Mouse (Mus musculus) testis, adult 2 months (tissue): ENCODE data around the gene Sprr2a3.

Experiments
- CTCF ChIP-seq: fragments of 200-500 bp; IDR thresholded peaks from 2 replicates; pipeline ENCODE4 v1.5.1; 2012; ENCODE audit warnings: low read depth, mild to moderate bottlenecking, inconsistent platforms, low read length, moderate library complexity; ENCODE audit not compliant: control insufficient read depth, insufficient read depth, insufficient replicate concordance
- POLR2A ChIP-seq: fragments of 200-500 bp; IDR thresholded peaks from 2 replicates; pipeline ENCODE4 v1.6.1; 2012; ENCODE audit warnings: low read depth, mild to moderate bottlenecking, inconsistent platforms, low read length, moderate library complexity; ENCODE audit not compliant: control insufficient read depth

- TF ChIP-seq POLR2A (no peak), CTCF (no peak)
Observed at GRCm38 (mm10) chr3:92316320-92316719, 31.1 kb downstream of the Sprr2a3 start, which contains the start of gene Sprr2b.
